Mouse (Mus musculus) olfactory bulb, adult 2 months (tissue): ENCODE results near the gene Chic1.

Experiments
- CTCF ChIP-seq: fragments of 200-500 bp; IDR thresholded peaks from 2 replicates; pipeline ENCODE4 v1.5.1; 2012; ENCODE audit warnings: low read depth, mild to moderate bottlenecking, low read length, moderate library complexity; ENCODE audit not compliant: insufficient read depth
- POLR2A ChIP-seq: fragments of 200-500 bp; IDR thresholded peaks from 2 replicates; pipeline ENCODE4 v1.6.1; 2012; ENCODE audit warnings: mild to moderate bottlenecking, low read depth, low read length, moderate library complexity; ENCODE audit not compliant: insufficient read depth

DNA sequence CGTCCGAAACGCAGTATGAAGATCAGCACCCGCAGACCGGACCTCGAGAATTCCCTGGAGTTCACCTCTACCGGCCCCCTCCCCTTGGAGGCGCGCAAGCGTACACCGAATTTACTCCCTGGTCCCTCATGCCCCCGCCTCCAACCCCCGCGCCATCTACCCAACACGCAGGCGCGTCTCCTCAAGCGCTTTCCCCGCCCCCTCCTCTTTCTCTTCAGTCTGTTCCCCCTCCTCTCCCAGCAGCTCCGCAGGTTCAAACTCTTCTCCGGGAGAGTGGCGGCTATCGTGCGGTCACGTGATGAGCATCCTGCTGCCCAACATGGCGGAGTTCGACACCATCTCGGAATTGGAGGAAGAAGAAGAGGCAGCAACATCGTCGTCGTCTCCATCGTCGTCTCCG is at the start of gene Chic1:
- TF ChIP-seq CTCF = no peak
- TF ChIP-seq POLR2A = peak; percentile 33; the same call in 1 of the 2 replicates
